12 mouse cellular contexts compared by ENCODE assay signal in the genomic region with DNA sequence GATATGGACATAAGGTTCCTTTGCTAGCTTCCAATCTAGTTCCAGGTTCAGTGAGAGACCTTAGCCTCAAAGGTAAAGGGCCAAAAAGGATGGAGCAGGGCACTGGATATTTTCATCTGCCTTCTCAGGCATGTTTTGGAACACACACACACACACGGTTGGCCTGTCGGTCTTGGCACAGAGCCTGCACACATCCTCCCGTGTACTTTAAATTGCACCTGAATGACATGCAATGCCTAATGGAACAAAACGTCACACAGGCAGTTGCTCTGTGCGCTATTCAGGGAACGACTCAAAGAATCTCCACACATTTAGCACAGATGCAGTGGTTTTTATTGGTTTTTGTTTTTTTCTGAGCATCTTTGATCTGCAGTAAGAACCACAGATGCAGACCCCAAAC. TPM values are rescaled to one million over a fixed set of nuclear protein-coding genes. Genes with fewer than 3 reads are reported as not detected.
"Had no signal": no experiment of that assay in that cellular context is flagged by ENCODE, and none has a peak within 500 bp of the region (broad histone marks: within the 10 kb centered on the region; RNA-seq: fewer than 3 reads in every experiment).

No protein-coding gene starts in this region.

- H3K27me3 ChIP-seq: liver, embryonic 15.5 days had no signal

- ATAC-seq: lung, postnatal 0 days had no signal

- H3K4me1 ChIP-seq: limb, embryonic 10.5 days; liver, embryonic 15.5 days had no signal

- H3K9me3 ChIP-seq: limb, embryonic 10.5 days; liver, embryonic 15.5 days had no signal

- H3K27ac ChIP-seq: kidney, postnatal 0 days; layer of hippocampus, adult 2 months; limb, embryonic 10.5 days; liver, embryonic 15.5 days; stomach, postnatal 0 days had no signal

- DNase-seq: kidney, adult 11 months; kidney, adult 9 months; kidney, postnatal 36 days; lung, adult 2 months; lung, postnatal 36 days had no signal

- H3K4me2 ChIP-seq: liver, embryonic 11.5 days; liver, embryonic 15.5 days had no signal

- H3K9ac ChIP-seq: liver, embryonic 15.5 days had no signal

- H3K36me3 ChIP-seq: limb, embryonic 10.5 days; liver, embryonic 15.5 days had no signal

- H3K4me3 ChIP-seq: layer of hippocampus, adult 2 months; limb, embryonic 10.5 days; liver, embryonic 15.5 days had no signal

RNA-seq across cellular contexts. Expression of gene Fam189a1, which starts 11.5 kb away (rescaled TPM):
- polyA plus RNA-seq: liver, embryonic 15.5 days had no signal
